Mouse (Mus musculus): ENCODE measurements around the gene Gm21964. TPM values are rescaled to one million over a fixed set of nuclear protein-coding genes. Genes with fewer than 3 reads are reported as not detected.

Gene Gm21964
- total RNA-seq, 1 experiment, result 0.67 TPM

- Histone ChIP-seq H3K9ac (ENCODE audit: insufficient read depth, low read depth, low read length, poor library complexity, severe bottlenecking) (no peak overlapping the region), H3K4me1 (ENCODE audit: control insufficient read depth in 2 of 2, insufficient read depth in 2 of 2, low read length in 2 of 2, poor library complexity in 1 of 2) (no peaks in the 10 kb centered on the region; a peak in 1 of 4 replicates), H3K27ac (ENCODE audit: insufficient read depth, low read depth, low read length, poor library complexity, severe bottlenecking) (no peak overlapping the region), H3K9me3 (ENCODE audit: control insufficient read depth, insufficient read depth, low read depth, low read length) (no peaks in the 10 kb centered on the region), H3K4me3 (ENCODE audit: insufficient read depth in 1 of 2, low read depth in 1 of 2, low read length in 2 of 2, poor library complexity in 1 of 2, severe bottlenecking in 1 of 2) (no peak overlapping the region), H3K36me3 (ENCODE audit: control insufficient read depth, insufficient read depth, low read length, poor library complexity, severe bottlenecking) (no peaks in the 10 kb centered on the region)
- no peak for DNase-seq (ENCODE audit: low read depth, low spot score)
- in situ Hi-C loops (cut with MboI; ENCODE audit: low sequenced_read_pairs in 2 of 2, unreplicated experiment in 2 of 2), result no loop called here
- TF ChIP-seq ZNF384 (IDR thresholded peaks at IDR 0.05; ENCODE audit: low read depth, low read length), result no peak
- TF ChIP-seq CHD2 (IDR thresholded peaks at IDR 0.05; ENCODE audit: low read depth, low read length), result no peak
- TF ChIP-seq ZC3H11A (IDR thresholded peaks at IDR 0.05; ENCODE audit: borderline replicate concordance, low read depth, low read length), result no peak
- no peak for TF ChIP-seq HCFC1 (IDR thresholded peaks at IDR 0.05; ENCODE audit: borderline replicate concordance, insufficient read depth, low read length)
- TF ChIP-seq MAFK (IDR thresholded peaks at IDR 0.05; ENCODE audit: insufficient read depth, low read depth, low read length), result no peak
These were observed 34.5 kb downstream of the Gm21964 start for GRCm38 (mm10) chr8:110135515-110135914.

- Histone ChIP-seq H3K4me1 (ENCODE audit: control insufficient read depth in 2 of 2, insufficient read depth in 2 of 2, low read length in 2 of 2, poor library complexity in 1 of 2) (no peaks in the 10 kb centered on the region), H3K27ac (ENCODE audit: insufficient read depth, low read depth, low read length, poor library complexity, severe bottlenecking) (no peak overlapping the region), H3K4me3 (ENCODE audit: insufficient read depth in 1 of 2, low read depth in 1 of 2, low read length in 2 of 2, poor library complexity in 1 of 2, severe bottlenecking in 1 of 2) (no peak overlapping the region), H3K36me3 (ENCODE audit: control insufficient read depth, insufficient read depth, low read length, poor library complexity, severe bottlenecking) (no peaks in the 10 kb centered on the region), H3K9me3 (ENCODE audit: control insufficient read depth, insufficient read depth, low read depth, low read length) (no peaks in the 10 kb centered on the region), H3K9ac (ENCODE audit: insufficient read depth, low read depth, low read length, poor library complexity, severe bottlenecking) (no peak overlapping the region)
- TF ChIP-seq HCFC1 (IDR thresholded peaks at IDR 0.05; ENCODE audit: borderline replicate concordance, insufficient read depth, low read length), result no peak
- no peak for TF ChIP-seq CHD2 (IDR thresholded peaks at IDR 0.05; ENCODE audit: low read depth, low read length)
- no peak for TF ChIP-seq ZNF384 (IDR thresholded peaks at IDR 0.05; ENCODE audit: low read depth, low read length)
- TF ChIP-seq ZC3H11A (IDR thresholded peaks at IDR 0.05; ENCODE audit: borderline replicate concordance, low read depth, low read length), result no peak
- TF ChIP-seq MAFK (IDR thresholded peaks at IDR 0.05; ENCODE audit: insufficient read depth, low read depth, low read length), result no peak
- in situ Hi-C loops (cut with MboI; ENCODE audit: low sequenced_read_pairs in 2 of 2, unreplicated experiment in 2 of 2), result no loop called here
- DNase-seq (ENCODE audit: low read depth, low spot score), result no peak
These were observed 39.1 kb downstream of the Gm21964 start for GRCm38 (mm10) chr8:110140156-110140555.

- H3K4me1 ChIP-seq (ENCODE audit: control insufficient read depth in 2 of 2, insufficient read depth in 2 of 2, low read length in 2 of 2, poor library complexity in 1 of 2), result no peaks in the 10 kb centered on the region
- in situ Hi-C loops (cut with MboI; ENCODE audit: low sequenced_read_pairs in 2 of 2, unreplicated experiment in 2 of 2), result no loop called here
- no peak for DNase-seq (ENCODE audit: low read depth, low spot score)
- no peaks in the 10 kb centered on the region for H3K9me3 ChIP-seq (ENCODE audit: control insufficient read depth, insufficient read depth, low read depth, low read length)
- no peak overlapping the region for H3K9ac ChIP-seq (ENCODE audit: insufficient read depth, low read depth, low read length, poor library complexity, severe bottlenecking)
- no peak for TF ChIP-seq MAFK (IDR thresholded peaks at IDR 0.05; ENCODE audit: insufficient read depth, low read depth, low read length)
- no peaks in the 10 kb centered on the region for H3K36me3 ChIP-seq (ENCODE audit: control insufficient read depth, insufficient read depth, low read length, poor library complexity, severe bottlenecking)
- H3K4me3 ChIP-seq (ENCODE audit: insufficient read depth in 1 of 2, low read depth in 1 of 2, low read length in 2 of 2, poor library complexity in 1 of 2, severe bottlenecking in 1 of 2), result no peak overlapping the region
- no peak overlapping the region for H3K27ac ChIP-seq (ENCODE audit: insufficient read depth, low read depth, low read length, poor library complexity, severe bottlenecking)
These were observed 39.8 kb downstream of the Gm21964 start for GRCm38 (mm10) chr8:110140770-110141169.

- H3K9ac ChIP-seq (ENCODE audit: insufficient read depth, low read depth, low read length, poor library complexity, severe bottlenecking), result no peak overlapping the region
- TF ChIP-seq ZC3H11A (IDR thresholded peaks at IDR 0.05; ENCODE audit: borderline replicate concordance, low read depth, low read length), result peak; percentile 48; the same call in 1 of the 2 replicates
- TF ChIP-seq MAFK (IDR thresholded peaks at IDR 0.05; ENCODE audit: insufficient read depth, low read depth, low read length), result no peak
- in situ Hi-C loops (cut with MboI; ENCODE audit: low sequenced_read_pairs in 2 of 2, unreplicated experiment in 2 of 2), result no loop called here
- H3K9me3 ChIP-seq (ENCODE audit: control insufficient read depth, insufficient read depth, low read depth, low read length), result no peaks in the 10 kb centered on the region
- no peak for DNase-seq (ENCODE audit: low read depth, low spot score)
- H3K4me3 ChIP-seq (ENCODE audit: insufficient read depth in 1 of 2, low read depth in 1 of 2, low read length in 2 of 2, poor library complexity in 1 of 2, severe bottlenecking in 1 of 2), result no peak overlapping the region
- no peak overlapping the region for H3K27ac ChIP-seq (ENCODE audit: insufficient read depth, low read depth, low read length, poor library complexity, severe bottlenecking)
- no peaks in the 10 kb centered on the region for H3K36me3 ChIP-seq (ENCODE audit: control insufficient read depth, insufficient read depth, low read length, poor library complexity, severe bottlenecking)
- no peaks in the 10 kb centered on the region for H3K4me1 ChIP-seq (ENCODE audit: control insufficient read depth in 2 of 2, insufficient read depth in 2 of 2, low read length in 2 of 2, poor library complexity in 1 of 2)
These were observed 44.5 kb downstream of the Gm21964 start for GRCm38 (mm10) chr8:110145538-110145937.

GRCm38 (mm10) chr8:110152951-110153350 is 51.9 kb downstream of the Gm21964 start:
- TF ChIP-seq CHD2 (IDR thresholded peaks at IDR 0.05; ENCODE audit: low read depth, low read length) (peak; percentile 66; the same call in 1 of the 2 replicates), ZNF384 (IDR thresholded peaks at IDR 0.05; ENCODE audit: low read depth, low read length) (no peak), MAFK (IDR thresholded peaks at IDR 0.05; ENCODE audit: insufficient read depth, low read depth, low read length) (no peak)
- DNase-seq (ENCODE audit: low read depth, low spot score), result no peak
- H3K36me3 ChIP-seq (ENCODE audit: control insufficient read depth, insufficient read depth, low read length, poor library complexity, severe bottlenecking), result no peaks in the 10 kb centered on the region
- H3K27ac ChIP-seq (ENCODE audit: insufficient read depth, low read depth, low read length, poor library complexity, severe bottlenecking), result no peak overlapping the region
- no peaks in the 10 kb centered on the region for H3K9me3 ChIP-seq (ENCODE audit: control insufficient read depth, insufficient read depth, low read depth, low read length)
- in situ Hi-C loops (cut with MboI; ENCODE audit: low sequenced_read_pairs in 2 of 2, unreplicated experiment in 2 of 2), result no loop called here
- H3K4me3 ChIP-seq (ENCODE audit: insufficient read depth in 1 of 2, low read depth in 1 of 2, low read length in 2 of 2, poor library complexity in 1 of 2, severe bottlenecking in 1 of 2), result peak overlapping the region; percentile 6 to 20; a peak in 2 of 4 replicates
- peak overlapping the region; percentile 50; the same call in 1 of the 2 replicates for H3K9ac ChIP-seq (ENCODE audit: insufficient read depth, low read depth, low read length, poor library complexity, severe bottlenecking)
- H3K4me1 ChIP-seq (ENCODE audit: control insufficient read depth in 2 of 2, insufficient read depth in 2 of 2, low read length in 2 of 2, poor library complexity in 1 of 2), result no peaks in the 10 kb centered on the region

Other genes starting within 250 kb of the Gm21964 start
- gene Phlpp2, start 232.7 kb upstream of the Gm21964 start, total RNA-seq (2012; rRNA removed), result 2.0 and 2.9 TPM in 2 replicates
- gene Marveld3, start 139.0 kb upstream of the Gm21964 start, total RNA-seq (2012; rRNA removed), result 2.0 and 3.9 TPM in 2 replicates
- gene Tat, start 110.8 kb upstream of the Gm21964 start, total RNA-seq (2012; rRNA removed), result not detected in 2 replicates
- gene Chst4, start 61.5 kb upstream of the Gm21964 start, total RNA-seq (2012; rRNA removed), result 0.27 TPM in 1 of 2 replicates, not detected in the other
- gene Zfp612, start 21.5 kb upstream of the Gm21964 start, total RNA-seq (2012; rRNA removed), result 3.5 and 3.9 TPM in 2 replicates
- gene Gm17720, start 1.5 kb downstream of the Gm21964 start, total RNA-seq (2012; rRNA removed), result not detected in 2 replicates
- gene Calb2, start 67.0 kb downstream of the Gm21964 start, total RNA-seq (2012; rRNA removed), result 2.8 and 3.2 TPM in 2 replicates
- 4.9 and 6.5 TPM in 2 replicates for gene Cmtr2, start 114.5 kb downstream of the Gm21964 start, total RNA-seq (2012; rRNA removed)
- gene Hydin, start 165.8 kb downstream of the Gm21964 start, total RNA-seq (2012; rRNA removed), result 0.79 and 1.0 TPM in 2 replicates